Mouse (Mus musculus) gastrocnemius, adult 2 months (tissue): ENCODE results near the gene Dnah17. TPM values are rescaled to one million over a fixed set of nuclear protein-coding genes. Genes with fewer than 3 reads are reported as not detected.
A peak's percentile ranks its signal among the peaks of the same experiment; 100 is the strongest.

Source experiments
- DNase-seq: peaks from one replicate; pipeline ENCODE4 v3.0.0; 2022
- H3K27ac ChIP-seq: fragments of 200-600 bp; 2 replicates; pipeline ENCODE4 v1.8.1; 2022; ENCODE audit warnings: mild to moderate bottlenecking
- H3K4me3 ChIP-seq: fragments of 200-600 bp; 2 replicates; pipeline ENCODE4 v1.8.1; 2022; ENCODE audit warnings: mild to moderate bottlenecking, moderate library complexity
- CTCF ChIP-seq: fragments of 200-600 bp; IDR thresholded peaks from 2 replicates; pipeline ENCODE4 v1.8.1; 2022; ENCODE audit warnings: antibody characterized with exemption, mild to moderate bottlenecking, moderate library complexity
- intact Hi-C: fragments of 180-260 bp; cut with DNase I; formaldehyde crosslinking; loops from one replicate; pipeline ENCODE4 v1.15.1; 2025
- total RNA-seq, 2 experiments: library from RNA; stranded (reverse); gene quantifications; 2 replicates each; pipeline ENCODE4 v1.2.3; 2021

Dnah17 gene
- total RNA-seq, 2 experiments from 2014 or later, result 0.05 to 0.06 TPM

GRCm38 (mm10) chr11:118024111-118024510, 106.3 kb downstream of the Dnah17 start:
- intact Hi-C loops, result no loop called here
- TF ChIP-seq CTCF, result no peak
- no peak overlapping the region for H3K4me3 ChIP-seq
- DNase-seq, result no peak
- H3K27ac ChIP-seq, result no peak overlapping the region

DNA sequence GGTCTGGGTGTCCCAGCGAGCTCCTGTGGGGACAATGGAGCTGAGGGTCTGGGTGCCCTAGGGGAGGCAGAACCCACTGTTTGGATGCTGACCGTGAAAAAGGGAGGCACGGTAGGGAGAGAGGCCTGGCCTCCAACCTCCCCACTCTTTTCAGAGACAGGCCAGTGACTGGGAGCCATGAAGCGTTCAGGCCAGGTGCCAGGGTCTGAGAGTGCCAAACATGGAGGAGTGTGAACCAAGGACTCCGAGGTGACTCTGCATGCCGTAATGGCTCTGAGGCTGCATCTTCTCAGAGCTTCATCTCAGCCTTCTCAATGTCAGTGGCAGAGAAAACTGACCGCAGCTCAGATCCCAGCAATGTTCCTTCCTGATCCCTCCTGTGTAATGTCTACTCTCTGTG, 107.0 kb downstream of the Dnah17 start:
- H3K4me3 ChIP-seq, result no peak overlapping the region
- H3K27ac ChIP-seq, result no peak overlapping the region
- peak; percentile 53 for DNase-seq
- intact Hi-C loops, result no loop called here
- TF ChIP-seq CTCF, result no peak

DNA sequence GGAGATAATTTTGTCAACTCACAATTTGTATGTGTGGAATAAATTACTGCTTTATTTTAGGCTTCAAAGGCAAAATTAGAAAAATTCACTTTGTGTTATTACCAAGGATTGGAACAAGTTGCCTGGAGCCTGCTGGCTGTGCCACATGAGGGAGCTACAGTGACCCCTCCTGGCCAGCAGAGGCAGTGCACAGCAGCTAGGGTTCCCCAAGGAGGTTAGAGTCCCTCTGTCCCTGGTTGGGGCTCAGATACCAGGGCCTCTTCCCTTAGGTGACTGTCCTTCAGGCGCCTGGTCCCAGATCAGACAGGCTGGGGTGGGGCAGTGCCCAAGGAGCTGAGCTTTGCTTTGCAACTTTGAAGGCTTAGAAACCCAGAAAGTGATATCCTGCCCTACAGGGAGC, 108.6 kb downstream of the Dnah17 start:
- TF ChIP-seq CTCF, result no peak; the same call in 1 of the 2 replicates
- Histone ChIP-seq H3K4me3 (no peak overlapping the region), H3K27ac (no peak overlapping the region)
- peak; percentile 83 for DNase-seq
- intact Hi-C loops, result loop anchor here (1.0 to 2.0 kb wide), 2 partner anchors 51 to 110 kb away; partner anchors contain the start of gene Socs3

- intact Hi-C loops, result no loop called here
- TF ChIP-seq CTCF, result peak; percentile 59
- no peak for DNase-seq
- Histone ChIP-seq H3K4me3 (no peak overlapping the region), H3K27ac (no peak overlapping the region)
Measured at GRCm38 (mm10) chr11:118018328-118018727, 112.1 kb downstream of the Dnah17 start.

GRCm38 (mm10) chr11:118015381-118016145, 114.9 kb downstream of the Dnah17 start:
- no peak overlapping the region for H3K4me3 ChIP-seq
- TF ChIP-seq CTCF, result no peak
- intact Hi-C loops, result no loop called here
- H3K27ac ChIP-seq, result peak overlapping the region; percentile 50
- no peak for DNase-seq

DNA sequence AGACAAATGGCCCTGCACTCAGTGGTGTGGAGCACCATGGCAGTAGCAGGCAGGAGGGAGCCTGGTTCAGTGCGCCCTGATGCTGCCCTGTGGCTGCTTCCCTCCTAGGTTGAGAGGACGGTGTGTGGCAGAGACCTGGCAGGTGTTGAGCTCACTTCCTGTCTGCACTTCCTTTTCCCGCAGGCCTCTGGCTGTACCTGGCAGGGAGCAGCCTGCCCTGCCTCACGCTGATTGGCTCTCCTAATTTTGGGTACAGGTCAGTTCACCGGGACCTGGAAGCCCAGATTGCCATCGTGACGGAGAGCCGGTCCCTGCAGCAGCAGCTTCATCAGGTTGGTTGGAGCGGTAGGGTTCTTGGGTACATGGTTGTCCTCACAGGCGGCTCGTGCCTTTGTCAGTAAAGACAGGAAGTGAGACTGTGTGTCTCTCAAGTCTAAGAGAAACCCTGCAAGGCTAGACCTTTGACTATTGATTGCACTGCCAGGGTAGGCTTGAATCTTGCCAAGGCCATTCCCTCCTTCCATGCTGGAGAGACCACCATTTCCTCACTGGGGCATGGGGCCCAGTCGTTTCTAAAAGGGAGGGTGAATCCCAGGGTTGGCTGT, 115.9 kb downstream of the Dnah17 start:
- no peak for DNase-seq
- Histone ChIP-seq H3K4me3 (no peak overlapping the region), H3K27ac (no peak overlapping the region)
- TF ChIP-seq CTCF, result no peak
- intact Hi-C loops, result no loop called here

GRCm38 (mm10) chr11:118013339-118013738, 117.1 kb downstream of the Dnah17 start:
- Histone ChIP-seq H3K27ac (no peak overlapping the region), H3K4me3 (no peak overlapping the region)
- intact Hi-C loops, result no loop called here
- no peak for DNase-seq
- TF ChIP-seq CTCF, result no peak

- DNase-seq, result no peak
- intact Hi-C loops, result no loop called here
- H3K27ac ChIP-seq, result 0 out of 2 replicates have a peak overlapping the region, but pooled peaks have one; percentile 16
Measured at GRCm38 (mm10) chr11:118012595-118012994, 117.8 kb downstream of the Dnah17 start.

GRCm38 (mm10) chr11:118009865-118010571, 120.4 kb downstream of the Dnah17 start:
- intact Hi-C loops, result no loop called here
- H3K4me3 ChIP-seq, result no peak overlapping the region
- no peak overlapping the region for H3K27ac ChIP-seq
- TF ChIP-seq CTCF, result no peak
- no peak for DNase-seq

More at GRCm38 (mm10) chr11:118012595-118012994, 117.8 kb downstream of the Dnah17 start:
- no peak overlapping the region for H3K4me3 ChIP-seq
- no peak for TF ChIP-seq CTCF

DNA sequence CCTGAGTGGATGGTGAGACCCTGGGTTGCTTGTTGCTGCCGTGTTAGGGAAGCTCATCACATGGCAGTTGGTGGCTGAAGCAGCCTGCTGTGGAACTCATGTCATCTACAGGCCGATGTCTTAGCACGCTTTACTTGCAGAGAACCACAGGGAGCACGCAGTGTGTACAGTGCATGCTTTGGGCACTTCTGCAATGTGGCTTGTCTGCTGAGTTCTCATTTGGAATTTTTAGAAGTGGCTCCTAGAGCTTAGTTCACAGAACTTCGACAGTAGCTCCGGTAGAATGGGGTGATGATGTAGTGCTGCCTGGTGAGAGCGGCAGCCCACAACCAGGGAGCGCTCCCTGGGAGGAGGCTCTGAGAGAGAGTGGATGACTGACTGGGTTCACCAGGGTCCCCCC, 121.6 kb downstream of the Dnah17 start:
- H3K27ac ChIP-seq, result no peak overlapping the region
- no peak for TF ChIP-seq CTCF

GRCm38 (mm10) chr11:118008144-118008805, 122.2 kb downstream of the Dnah17 start:
- no peak for DNase-seq
- peak overlapping the region; percentile 35; the same call in 1 of the 2 replicates for H3K27ac ChIP-seq
- no peak overlapping the region for H3K4me3 ChIP-seq
- TF ChIP-seq CTCF, result no peak
- intact Hi-C loops, result no loop called here

More for the DNA sequence above, 121.6 kb downstream of the Dnah17 start:
- intact Hi-C loops, result no loop called here
- H3K4me3 ChIP-seq, result no peak overlapping the region
- no peak for DNase-seq

- intact Hi-C loops, result no loop called here
- Histone ChIP-seq H3K4me3 (no peak overlapping the region), H3K27ac (peak overlapping the region; percentile 35; the same call in 1 of the 2 replicates)
- DNase-seq, result no peak
- no peak for TF ChIP-seq CTCF
Measured at GRCm38 (mm10) chr11:118007460-118008143, 122.8 kb downstream of the Dnah17 start.
